Mouse (Mus musculus): Measurements from ENCODE around the gene Igflr1.

GRCm38 (mm10) chr7:30518325-30518724 lies 46.9 kb upstream of the Igflr1 start:
- TF ChIP-seq CTCF (IDR thresholded peaks at IDR 0.05; ENCODE audit: control insufficient read depth, insufficient read depth, low read length): no peak
- TF ChIP-seq POLR2A (IDR thresholded peaks at IDR 0.05; ENCODE audit: borderline replicate concordance, control insufficient read depth, low read depth, low read length): no peak

Measured in bone marrow, adult 2 months (tissue).